Mouse (Mus musculus): ENCODE results near the gene Paqr6. TPM values are rescaled to one million over a fixed set of nuclear protein-coding genes. Genes with fewer than 3 reads are reported as not detected.
A peak's percentile ranks its signal among the peaks of the same experiment; 100 is the strongest.

Paqr6 gene
- total RNA-seq, 2 experiments from 2014 or later: 3.5 to 3.6 TPM

GRCm38 (mm10) chr3:88403522-88404230, 39.3 kb downstream of the Paqr6 start:
- no peak for DNase-seq (ENCODE audit: extremely low spot score in 1 of 2, low spot score in 2 of 2)
- intact Hi-C loops (cut with DNase I): no loop called here

- intact Hi-C loops (cut with DNase I): loop anchor here (2.0 kb wide), 2 partner anchors 60 to 120 kb away; no protein-coding TSS in a partner anchor
- peak; percentile 67 to 75 for DNase-seq (ENCODE audit: extremely low spot score in 1 of 2, low spot score in 2 of 2)
These were observed 42.7 kb downstream of the Paqr6 start for GRCm38 (mm10) chr3:88407090-88407489.

- no peak for DNase-seq (ENCODE audit: extremely low spot score in 1 of 2, low spot score in 2 of 2)
- intact Hi-C loops (cut with DNase I): loop anchor here (2.0 kb wide), 2 partner anchors 59 to 119 kb away; no protein-coding TSS in a partner anchor
These were observed 43.1 kb downstream of the Paqr6 start for GRCm38 (mm10) chr3:88407529-88407928.

DNA sequence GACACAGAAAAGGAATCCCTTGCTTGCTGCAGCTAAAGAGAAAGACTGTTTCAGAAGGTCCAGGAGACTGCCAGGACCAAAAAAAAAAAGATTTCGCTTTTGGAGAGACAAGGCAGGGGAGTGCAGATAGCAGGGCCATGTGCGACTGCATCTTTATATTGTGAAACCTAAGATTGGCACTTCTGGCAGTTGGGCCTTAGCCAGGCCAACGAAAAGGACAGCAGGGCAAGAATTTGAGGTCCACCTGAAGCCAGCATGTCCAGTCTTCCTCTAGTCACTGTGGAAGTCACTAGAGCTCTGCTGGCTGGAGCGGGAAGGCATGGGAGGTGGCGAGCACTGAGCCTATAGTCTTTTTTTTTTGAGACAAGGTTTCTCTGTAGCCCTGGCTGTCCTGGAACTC, 44.6 kb downstream of the Paqr6 start:
- intact Hi-C loops (cut with DNase I): no loop called here
- DNase-seq (ENCODE audit: extremely low spot score in 1 of 2, low spot score in 2 of 2): no peak

GRCm38 (mm10) chr3:88409741-88410644, 45.6 kb downstream of the Paqr6 start, which contains the start of gene Pmf1:
TSS of gene Pmf1 (minus strand) at chr3:88410331.
- intact Hi-C loops (cut with DNase I): no loop called here
- DNase-seq (ENCODE audit: extremely low spot score in 1 of 2, low spot score in 2 of 2): peak; percentile 82 to 96

- no peak for DNase-seq (ENCODE audit: extremely low spot score in 1 of 2, low spot score in 2 of 2)
- intact Hi-C loops (cut with DNase I): no loop called here
These were observed 46.3 kb downstream of the Paqr6 start for GRCm38 (mm10) chr3:88410645-88411031.

DNA sequence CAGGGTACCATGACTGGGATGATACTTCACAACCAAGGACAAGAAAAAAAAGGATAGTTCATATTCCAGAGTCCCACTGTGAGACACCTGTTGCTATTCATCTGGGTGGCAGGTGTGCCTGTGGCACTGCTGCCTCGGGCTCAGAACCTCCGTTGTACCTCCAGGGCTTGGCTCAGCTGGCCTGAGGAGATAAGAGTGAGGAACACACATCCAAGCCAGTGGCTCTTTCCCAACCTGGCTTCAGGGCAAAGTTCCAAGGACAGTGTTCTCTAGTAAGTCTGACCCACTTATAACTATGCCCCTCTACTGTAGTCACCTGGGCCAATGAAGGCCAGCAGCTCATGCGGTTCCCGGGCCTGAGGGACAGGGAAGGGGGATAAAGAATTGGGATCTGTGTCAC, 47.3 kb downstream of the Paqr6 start:
- intact Hi-C loops (cut with DNase I): no loop called here
- no peak for DNase-seq (ENCODE audit: extremely low spot score in 1 of 2, low spot score in 2 of 2)

DNA sequence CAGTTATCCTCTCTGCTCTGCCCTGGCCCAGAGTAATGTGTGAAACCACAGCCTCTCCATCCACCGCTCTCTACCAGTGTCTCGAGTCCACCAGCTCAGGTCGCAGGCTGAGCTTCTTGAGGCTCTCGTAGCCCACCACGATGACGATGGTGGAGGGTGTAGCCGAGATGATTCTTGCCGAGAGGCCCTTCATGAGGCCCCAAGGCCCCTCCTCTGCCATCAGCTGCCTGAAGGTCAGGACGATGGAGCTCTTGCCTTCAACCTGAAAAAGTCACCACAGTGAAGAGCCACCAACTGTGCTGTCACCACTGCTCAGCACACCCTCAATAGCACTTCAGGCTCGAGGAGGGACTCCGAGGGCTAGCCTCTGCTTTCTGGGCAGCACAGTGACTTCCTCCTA, 48.3 kb downstream of the Paqr6 start:
- DNase-seq (ENCODE audit: extremely low spot score in 1 of 2, low spot score in 2 of 2): no peak
- intact Hi-C loops (cut with DNase I): no loop called here

- no peak for DNase-seq (ENCODE audit: extremely low spot score in 1 of 2, low spot score in 2 of 2)
- intact Hi-C loops (cut with DNase I): no loop called here
These were observed 51.3 kb downstream of the Paqr6 start for GRCm38 (mm10) chr3:88415668-88416067.

- no peak for DNase-seq (ENCODE audit: extremely low spot score in 1 of 2, low spot score in 2 of 2)
- intact Hi-C loops (cut with DNase I): no loop called here
These were observed 53.6 kb downstream of the Paqr6 start for GRCm38 (mm10) chr3:88418016-88418415.

Other genes starting within 250 kb of the Paqr6 start
- gene Mef2d, start 222.2 kb upstream of the Paqr6 start, total RNA-seq (2021): 100 to 1,000 TPM; 149 to 160 TPM
- under 1 TPM; 0.26 to 0.41 TPM for gene Rhbg, start 109.9 kb upstream of the Paqr6 start, total RNA-seq (2021)
- under 1 TPM in 1 of 2 experiments, not detected in 1; 0.81 TPM for gene Gm38392, start 77.4 kb upstream of the Paqr6 start, total RNA-seq (2021)
- gene Tsacc, start 67.6 kb upstream of the Paqr6 start, total RNA-seq (2021): 1 to 10 TPM; 6.3 TPM
- gene Cct3, start 67.5 kb upstream of the Paqr6 start, total RNA-seq (2021): 100 to 1,000 TPM; 215 to 224 TPM
- gene Glmp, start 39.6 kb upstream of the Paqr6 start, total RNA-seq (2021): 10 to 100 TPM; 74.6 to 79.2 TPM
- gene Tmem79, start 28.4 kb upstream of the Paqr6 start, total RNA-seq (2021): 1 to 10 TPM in 1 of 2 experiments, under 1 TPM in 1; 0.63 to 1.5 TPM
- gene Smg5, start 28.3 kb upstream of the Paqr6 start, total RNA-seq (2021): 10 to 100 TPM; 73.5 to 74.7 TPM
- gene Bglap3, start 8.2 kb downstream of the Paqr6 start, total RNA-seq (2021): under 1 TPM in 1 of 2 experiments, not detected in 1; 0.66 TPM
- gene Bglap2, start 14.1 kb downstream of the Paqr6 start, total RNA-seq (2021): not detected
- gene Bglap, start 19.9 kb downstream of the Paqr6 start, total RNA-seq (2021): 1 to 10 TPM in 1 of 2 experiments, under 1 TPM in 1; 0.95 to 2.6 TPM
- gene Pmf1, start 45.7 kb downstream of the Paqr6 start, total RNA-seq (2021): 10 to 100 TPM; 10.3 to 11.5 TPM
- gene Slc25a44, start 60.6 kb downstream of the Paqr6 start, total RNA-seq (2021): 10 to 100 TPM; 60.3 to 62.5 TPM
- 10 to 100 TPM; 46.5 to 52.6 TPM for gene Sema4a, start 96.6 kb downstream of the Paqr6 start, total RNA-seq (2021)
- 10 to 100 TPM; 47.2 to 48.6 TPM for gene Lmna, start 145.4 kb downstream of the Paqr6 start, total RNA-seq (2021)
- 10 to 100 TPM in 1 of 2 experiments, 1 to 10 TPM in 1; 6.9 to 10.7 TPM for gene Mex3a, start 167.8 kb downstream of the Paqr6 start, total RNA-seq (2021)
- gene Rab25, start 183.7 kb downstream of the Paqr6 start, total RNA-seq (2021): not detected
- gene Lamtor2, start 188.5 kb downstream of the Paqr6 start, total RNA-seq (2021): 100 to 1,000 TPM; 109 to 110 TPM
- 10 to 100 TPM; 78.8 to 82.6 TPM for gene Ubqln4, start 189.2 kb downstream of the Paqr6 start, total RNA-seq (2021)
- 100 to 1,000 TPM; 127 to 128 TPM for gene Ssr2, start 211.3 kb downstream of the Paqr6 start, total RNA-seq (2021)
- 100 to 1,000 TPM; 257 to 264 TPM for gene Arhgef2, start 241.4 kb downstream of the Paqr6 start, total RNA-seq (2021)

Measured in left cerebral cortex, postnatal 10 days (tissue).